Mouse (Mus musculus): ENCODE data around the gene Espl1. TPM values are rescaled to one million over a fixed set of nuclear protein-coding genes. Genes with fewer than 3 reads are reported as not detected.

The Espl1 gene
- polyA plus RNA-seq, 1 experiment from 2014 or later: 1.0 TPM

- Histone ChIP-seq H3K27ac (no peak overlapping the region), H3K4me3 (ENCODE audit: inconsistent target) (no peak overlapping the region), H3K79me2 (ENCODE audit: inconsistent target) (peaks cover 22% of the 10 kb centered on the region), H3K36me3 (ENCODE audit: inconsistent target) (peaks cover 43% of the 10 kb centered on the region)
- 96% methylated on average over 4 of the region's 4 CpGs for WGBS (ENCODE audit: missing documents)
These were observed 40.9 kb downstream of the Espl1 start for GRCm38 (mm10) chr15:102336946-102337345.

- Histone ChIP-seq H3K27ac (no peak overlapping the region), H3K36me3 (ENCODE audit: inconsistent target) (peaks cover 39% of the 10 kb centered on the region), H3K79me2 (ENCODE audit: inconsistent target) (no peaks in the 10 kb centered on the region), H3K4me3 (ENCODE audit: inconsistent target) (no peak overlapping the region)
- 88% methylated on average over 5 of the region's 5 CpGs for WGBS (ENCODE audit: missing documents)
These were observed 43.5 kb downstream of the Espl1 start for GRCm38 (mm10) chr15:102339612-102340011.

GRCm38 (mm10) chr15:102341580-102341979, 45.5 kb downstream of the Espl1 start:
- peaks cover 45% of the 10 kb centered on the region for H3K36me3 ChIP-seq (ENCODE audit: inconsistent target)
- no peaks in the 10 kb centered on the region for H3K79me2 ChIP-seq (ENCODE audit: inconsistent target)
- H3K27ac ChIP-seq: no peak overlapping the region
- WGBS (ENCODE audit: missing documents): 12% methylated on average over 1 of the region's 1 CpGs
- H3K4me3 ChIP-seq (ENCODE audit: inconsistent target): no peak overlapping the region

GRCm38 (mm10) chr15:102344490-102344889, 48.4 kb downstream of the Espl1 start:
- H3K36me3 ChIP-seq (ENCODE audit: inconsistent target): peaks cover 18% of the 10 kb centered on the region; the same call in 1 of the 2 replicates
- H3K27ac ChIP-seq: no peak overlapping the region
- H3K79me2 ChIP-seq (ENCODE audit: inconsistent target): peaks cover 3% of the 10 kb centered on the region; the same call in 1 of the 2 replicates
- H3K4me3 ChIP-seq (ENCODE audit: inconsistent target): no peak overlapping the region
- WGBS (ENCODE audit: missing documents): 90% methylated on average over 3 of the region's 3 CpGs

GRCm38 (mm10) chr15:102346444-102346843, 50.4 kb downstream of the Espl1 start:
- peaks cover 10% of the 10 kb centered on the region; the same call in 1 of the 2 replicates for H3K79me2 ChIP-seq (ENCODE audit: inconsistent target)
- no peak overlapping the region for H3K4me3 ChIP-seq (ENCODE audit: inconsistent target)
- WGBS (ENCODE audit: missing documents): 94% methylated on average over 4 of the region's 4 CpGs
- H3K36me3 ChIP-seq (ENCODE audit: inconsistent target): peaks cover 16% of the 10 kb centered on the region; the same call in 1 of the 2 replicates
- no peak overlapping the region for H3K27ac ChIP-seq

GRCm38 (mm10) chr15:102350138-102350941, 54.3 kb downstream of the Espl1 start, which contains the start of gene Aaas:
Gene Aaas (minus strand): TSS chr15:102350771.
- under 1% methylated on average over 52 of the region's 56 CpGs for WGBS (ENCODE audit: missing documents)
- Histone ChIP-seq H3K27ac (peak within 1 kb of the TSS; percentile 61), H3K79me2 (ENCODE audit: inconsistent target) (peaks cover 10% of the 10 kb centered on the region; the same call in 1 of the 2 replicates), H3K4me3 (ENCODE audit: inconsistent target) (peak within 1 kb of the TSS; percentile 95), H3K36me3 (ENCODE audit: inconsistent target) (peaks cover 6% of the 10 kb centered on the region; the same call in 1 of the 2 replicates)

- H3K4me3 ChIP-seq (ENCODE audit: inconsistent target): peak overlapping the region; percentile 95
- H3K79me2 ChIP-seq (ENCODE audit: inconsistent target): peaks cover 10% of the 10 kb centered on the region; the same call in 1 of the 2 replicates
- WGBS (ENCODE audit: missing documents): 13% methylated on average over 11 of the region's 11 CpGs
- no peaks in the 10 kb centered on the region; the same call in 1 of the 2 replicates for H3K36me3 ChIP-seq (ENCODE audit: inconsistent target)
- peak overlapping the region; percentile 61 for H3K27ac ChIP-seq
These were observed 54.9 kb downstream of the Espl1 start for GRCm38 (mm10) chr15:102350942-102351291.

- 67% methylated on average over 2 of the region's 2 CpGs for WGBS (ENCODE audit: missing documents)
- H3K36me3 ChIP-seq (ENCODE audit: inconsistent target): no peaks in the 10 kb centered on the region
- H3K4me3 ChIP-seq (ENCODE audit: inconsistent target): no peak overlapping the region
These were observed 56.1 kb downstream of the Espl1 start for GRCm38 (mm10) chr15:102352177-102352576.

GRCm38 (mm10) chr15:102353986-102354385, 57.9 kb downstream of the Espl1 start:
- WGBS (ENCODE audit: missing documents): 80% methylated on average over 2 of the region's 2 CpGs
- H3K36me3 ChIP-seq (ENCODE audit: inconsistent target): no peaks in the 10 kb centered on the region
- no peak overlapping the region for H3K27ac ChIP-seq
- H3K79me2 ChIP-seq (ENCODE audit: inconsistent target): peaks cover 10% of the 10 kb centered on the region; the same call in 1 of the 2 replicates
- no peak overlapping the region for H3K4me3 ChIP-seq (ENCODE audit: inconsistent target)

More at GRCm38 (mm10) chr15:102352177-102352576, 56.1 kb downstream of the Espl1 start:
- H3K27ac ChIP-seq: no peak overlapping the region
- peaks cover 10% of the 10 kb centered on the region; the same call in 1 of the 2 replicates for H3K79me2 ChIP-seq (ENCODE audit: inconsistent target)

- 4% methylated on average over 29 of the region's 49 CpGs for WGBS (ENCODE audit: missing documents)
These were observed 59.2 kb downstream of the Espl1 start for GRCm38 (mm10) chr15:102355134-102355870.

GRCm38 (mm10) chr15:102355871-102356441, 59.9 kb downstream of the Espl1 start:
- Histone ChIP-seq H3K4me3 (ENCODE audit: inconsistent target) (no peak overlapping the region), H3K27ac (no peak overlapping the region), H3K36me3 (ENCODE audit: inconsistent target) (no peaks in the 10 kb centered on the region), H3K79me2 (ENCODE audit: inconsistent target) (no peaks in the 10 kb centered on the region)
- 17% methylated on average over 38 of the region's 38 CpGs for WGBS (ENCODE audit: missing documents)

More at GRCm38 (mm10) chr15:102355134-102355870, 59.2 kb downstream of the Espl1 start:
- H3K4me3 ChIP-seq (ENCODE audit: inconsistent target): no peak overlapping the region
- H3K79me2 ChIP-seq (ENCODE audit: inconsistent target): no peaks in the 10 kb centered on the region
- no peak overlapping the region for H3K27ac ChIP-seq
- no peaks in the 10 kb centered on the region for H3K36me3 ChIP-seq (ENCODE audit: inconsistent target)

GRCm38 (mm10) chr15:102356501-102357325, 60.6 kb downstream of the Espl1 start:
- H3K27ac ChIP-seq: no peak overlapping the region
- H3K79me2 ChIP-seq (ENCODE audit: inconsistent target): no peaks in the 10 kb centered on the region
- WGBS (ENCODE audit: missing documents): 74% methylated on average over 16 of the region's 16 CpGs
- H3K36me3 ChIP-seq (ENCODE audit: inconsistent target): no peaks in the 10 kb centered on the region
- H3K4me3 ChIP-seq (ENCODE audit: inconsistent target): no peak overlapping the region

GRCm38 (mm10) chr15:102358126-102358525, 62.1 kb downstream of the Espl1 start:
- H3K27ac ChIP-seq: no peak overlapping the region
- no peaks in the 10 kb centered on the region for H3K36me3 ChIP-seq (ENCODE audit: inconsistent target)
- 4% methylated on average over 24 of the region's 25 CpGs for WGBS (ENCODE audit: missing documents)
- H3K79me2 ChIP-seq (ENCODE audit: inconsistent target): no peaks in the 10 kb centered on the region
- no peak overlapping the region for H3K4me3 ChIP-seq (ENCODE audit: inconsistent target)

GRCm38 (mm10) chr15:102358834-102359233, 62.8 kb downstream of the Espl1 start:
- Histone ChIP-seq H3K79me2 (ENCODE audit: inconsistent target) (no peaks in the 10 kb centered on the region), H3K27ac (no peak overlapping the region), H3K4me3 (ENCODE audit: inconsistent target) (no peak overlapping the region), H3K36me3 (ENCODE audit: inconsistent target) (no peaks in the 10 kb centered on the region)
- 63% methylated on average over 5 of the region's 5 CpGs for WGBS (ENCODE audit: missing documents)

Measured in macrophage (primary cell).